Mouse (Mus musculus): ENCODE data around the gene Ranbp3l. TPM values are rescaled to one million over a fixed set of nuclear protein-coding genes. Genes with fewer than 3 reads are reported as not detected.
A peak's percentile ranks its signal among the peaks of the same experiment; 100 is the strongest.
"Not testable (repeated sequence)": the region's sequence is repeated elsewhere in the genome, so short reads cannot be mapped to it uniquely, and the experiment has no call there.

Ranbp3l gene
- polyA plus RNA-seq, 1 experiment from 2014 or later, result 8.0 TPM

DNA sequence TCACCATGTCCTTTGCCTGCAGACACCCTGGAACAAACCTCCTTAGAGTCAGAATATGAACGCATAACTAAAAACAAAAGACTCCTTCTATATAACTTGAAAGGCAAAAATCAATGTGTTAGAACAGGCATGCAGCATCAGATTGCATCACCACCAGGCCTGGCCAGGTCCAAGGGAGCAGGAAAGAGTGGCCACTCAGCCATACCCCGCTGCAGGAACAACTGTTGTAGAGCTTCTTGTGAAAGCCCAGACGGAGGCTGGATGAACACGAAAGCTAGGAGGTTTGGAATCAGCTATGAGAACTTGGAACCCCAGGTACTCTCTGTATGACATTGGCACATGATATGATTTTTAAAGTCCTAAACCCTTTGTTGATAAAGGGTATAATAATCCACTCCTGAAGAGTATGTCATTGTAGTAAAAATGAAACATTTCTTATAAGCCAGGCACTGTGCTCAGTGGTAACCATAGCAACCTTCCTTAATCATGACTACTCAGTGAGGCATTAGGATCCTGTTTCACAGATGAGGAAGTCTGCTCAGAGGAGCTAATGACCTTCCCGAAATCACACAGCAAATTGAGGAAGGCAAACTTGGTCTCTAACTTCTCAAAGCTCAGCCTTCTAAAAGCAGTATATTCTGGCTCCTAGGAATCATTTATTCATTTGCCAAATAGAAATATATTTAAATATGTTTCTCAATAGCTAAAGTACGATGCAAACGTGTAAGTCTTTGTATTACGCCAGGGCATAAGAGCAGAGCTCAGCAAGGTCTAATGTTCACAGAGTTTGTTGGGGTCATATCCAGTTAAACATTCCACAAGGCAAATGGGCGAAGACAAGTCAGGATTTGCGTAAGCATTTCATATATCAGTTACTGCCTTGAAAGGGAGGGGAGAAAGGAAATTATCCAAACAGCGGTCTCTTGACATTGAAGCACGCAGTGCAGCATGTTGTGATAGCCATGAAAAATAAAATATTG is 24.4 kb downstream of the Ranbp3l start:
- Histone ChIP-seq H3K27me3 (replicated peaks; ENCODE audit: control insufficient read depth, insufficient read depth, low read length) (no peaks in the 10 kb centered on the region), H3K36me3 (ENCODE audit: control insufficient read depth, insufficient read depth) (no peaks in the 10 kb centered on the region), H3K9ac (replicated peaks; ENCODE audit: low read depth, low read length) (no peak overlapping the region), H3K4me3 (replicated peaks; ENCODE audit: low read length) (no peak overlapping the region), H3K9me3 (ENCODE audit: control insufficient read depth, low read length) (no peaks in the 10 kb centered on the region), H3K4me1 (replicated peaks; ENCODE audit: control insufficient read depth, insufficient read depth, low read length) (no peaks in the 10 kb centered on the region), H3K4me2 (ENCODE audit: low read length) (no peak overlapping the region), H3K27ac (ENCODE audit: low read length) (no peak overlapping the region)
- peak; percentile 85 for ATAC-seq
- 78% methylated on average over 12 of the region's 12 CpGs for WGBS

DNA sequence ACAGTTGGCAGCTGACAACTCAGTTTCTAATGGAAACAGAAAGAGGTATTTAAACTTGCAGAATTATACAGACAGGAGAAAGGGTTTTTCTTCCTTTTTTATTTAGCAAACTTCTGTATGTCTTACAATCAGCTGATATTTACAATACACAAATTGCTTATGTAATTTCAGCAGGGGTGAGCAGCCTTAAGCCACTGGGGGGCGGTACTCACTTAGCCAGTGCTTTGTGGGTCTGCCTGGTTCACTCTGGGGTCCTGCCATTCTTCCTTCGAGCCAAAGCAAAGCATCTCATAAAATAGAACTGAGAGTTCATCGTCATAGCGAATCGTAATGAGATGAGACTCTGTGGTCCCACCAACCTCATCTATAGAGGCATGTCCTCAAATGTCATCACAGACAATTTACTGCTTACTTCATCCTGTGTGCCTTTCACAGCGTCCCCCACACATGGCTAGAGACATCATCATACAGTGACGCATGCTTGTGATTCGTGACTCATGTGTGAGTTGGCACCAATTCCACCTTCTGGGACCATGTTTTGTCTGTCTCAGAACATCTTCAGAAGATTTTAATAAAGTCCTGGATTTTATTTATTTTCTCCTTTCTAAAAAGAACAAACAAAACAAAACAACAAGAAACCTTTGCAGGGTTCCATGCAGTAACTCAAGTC is 27.0 kb downstream of the Ranbp3l start:
- WGBS, result 68% methylated on average over 8 of the region's 8 CpGs

DNA sequence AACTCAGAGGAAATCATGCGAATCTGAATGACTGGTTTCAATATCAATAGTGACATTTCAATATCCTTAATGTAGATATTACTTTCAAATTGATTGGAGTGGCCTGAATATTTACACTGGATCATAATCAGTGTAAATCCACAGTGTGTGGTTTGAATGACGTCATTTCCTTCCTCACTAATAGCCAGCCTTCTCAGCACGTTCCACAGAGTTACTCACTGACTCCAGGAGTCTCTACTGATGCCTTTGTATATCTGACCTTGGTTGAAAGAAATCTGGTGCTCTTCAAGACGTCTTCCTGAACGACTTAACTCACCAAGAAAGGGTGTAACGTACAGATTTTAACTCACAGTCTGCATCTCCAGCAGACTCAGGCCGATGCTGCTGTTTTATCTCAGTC is 27.7 kb downstream of the Ranbp3l start:
- H3K9me3 ChIP-seq (ENCODE audit: control insufficient read depth, low read length), result no peaks in the 10 kb centered on the region
- H3K4me1 ChIP-seq (replicated peaks; ENCODE audit: control insufficient read depth, insufficient read depth, low read length), result no peaks in the 10 kb centered on the region
- ATAC-seq, result no peak
- no peaks in the 10 kb centered on the region for H3K27me3 ChIP-seq (replicated peaks; ENCODE audit: control insufficient read depth, insufficient read depth, low read length)
- H3K4me3 ChIP-seq (replicated peaks; ENCODE audit: low read length), result no peak overlapping the region
- H3K27ac ChIP-seq (ENCODE audit: low read length), result no peak overlapping the region
- 72% methylated on average over 7 of the region's 7 CpGs for WGBS
- no peak overlapping the region for H3K9ac ChIP-seq (replicated peaks; ENCODE audit: low read depth, low read length)
- H3K36me3 ChIP-seq (ENCODE audit: control insufficient read depth, insufficient read depth), result no peaks in the 10 kb centered on the region
- H3K4me2 ChIP-seq (ENCODE audit: low read length), result no peak overlapping the region

More for the DNA sequence above, 27.0 kb downstream of the Ranbp3l start:
- Histone ChIP-seq H3K4me3 (replicated peaks; ENCODE audit: low read length) (no peak overlapping the region), H3K27ac (ENCODE audit: low read length) (no peak overlapping the region), H3K9ac (replicated peaks; ENCODE audit: low read depth, low read length) (no peak overlapping the region), H3K4me1 (replicated peaks; ENCODE audit: control insufficient read depth, insufficient read depth, low read length) (no peaks in the 10 kb centered on the region), H3K9me3 (ENCODE audit: control insufficient read depth, low read length) (no peaks in the 10 kb centered on the region), H3K36me3 (ENCODE audit: control insufficient read depth, insufficient read depth) (no peaks in the 10 kb centered on the region), H3K27me3 (replicated peaks; ENCODE audit: control insufficient read depth, insufficient read depth, low read length) (no peaks in the 10 kb centered on the region), H3K4me2 (ENCODE audit: low read length) (no peak overlapping the region)
- no peak for ATAC-seq

DNA sequence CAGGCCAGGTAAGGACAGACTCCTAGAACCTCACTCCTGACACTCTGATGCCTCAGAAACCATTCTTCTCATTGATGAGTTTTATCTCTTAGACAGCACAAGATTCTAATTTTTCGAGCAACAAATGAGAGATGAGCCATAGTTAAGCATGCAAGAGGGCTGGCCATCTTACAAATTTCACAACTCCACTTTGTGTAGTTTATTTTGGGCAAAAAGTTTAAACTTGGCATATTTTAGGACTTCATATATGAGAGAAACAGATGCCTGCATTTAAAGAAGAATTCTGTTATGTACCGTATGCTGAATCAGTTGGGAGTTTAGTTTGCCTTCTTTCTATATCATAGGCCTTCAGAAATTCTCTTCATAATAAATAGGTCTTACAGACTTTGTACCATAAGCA is 35.0 kb downstream of the Ranbp3l start:
- no peak overlapping the region for H3K4me3 ChIP-seq (replicated peaks; ENCODE audit: low read length)
- H3K27ac ChIP-seq (ENCODE audit: low read length), result no peak overlapping the region
- ATAC-seq, result no peak
- no peaks in the 10 kb centered on the region for H3K27me3 ChIP-seq (replicated peaks; ENCODE audit: control insufficient read depth, insufficient read depth, low read length)
- H3K4me1 ChIP-seq (replicated peaks; ENCODE audit: control insufficient read depth, insufficient read depth, low read length), result no peaks in the 10 kb centered on the region
- H3K9ac ChIP-seq (replicated peaks; ENCODE audit: low read depth, low read length), result no peak overlapping the region
- H3K4me2 ChIP-seq (ENCODE audit: low read length), result no peak overlapping the region
- no peaks in the 10 kb centered on the region for H3K36me3 ChIP-seq (ENCODE audit: control insufficient read depth, insufficient read depth)
- no peaks in the 10 kb centered on the region for H3K9me3 ChIP-seq (ENCODE audit: control insufficient read depth, low read length)
- 90% methylated on average over 2 of the region's 2 CpGs for WGBS

DNA sequence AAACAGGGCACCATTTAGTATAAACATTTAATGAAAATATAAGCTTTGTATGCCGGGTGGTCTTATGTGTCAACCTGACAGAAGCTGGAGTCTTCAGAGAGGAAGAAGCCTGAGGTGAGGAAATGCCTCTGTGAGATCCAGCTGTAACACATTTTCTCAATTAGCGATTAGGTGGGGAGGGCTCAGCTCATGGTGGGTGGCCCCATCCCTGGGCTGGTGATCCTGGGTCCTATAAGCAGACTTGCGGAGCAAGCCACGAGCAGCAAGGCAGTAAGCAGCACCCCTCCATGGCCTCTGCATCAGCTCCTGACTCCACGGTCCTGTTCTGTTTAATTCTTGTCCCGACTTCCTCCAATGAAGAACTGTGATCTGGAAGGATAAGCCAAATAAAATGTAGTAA is 41.4 kb downstream of the Ranbp3l start:
- H3K4me3 ChIP-seq (replicated peaks; ENCODE audit: low read length), result no peak overlapping the region
- no peak overlapping the region for H3K9ac ChIP-seq (replicated peaks; ENCODE audit: low read depth, low read length)
- no peak for ATAC-seq
- WGBS, result 81% methylated on average over 6 of the region's 6 CpGs
- H3K27me3 ChIP-seq (replicated peaks; ENCODE audit: control insufficient read depth, insufficient read depth, low read length), result no peaks in the 10 kb centered on the region
- H3K4me2 ChIP-seq (ENCODE audit: low read length), result no peak overlapping the region
- no peak overlapping the region for H3K27ac ChIP-seq (ENCODE audit: low read length)
- no peaks in the 10 kb centered on the region for H3K36me3 ChIP-seq (ENCODE audit: control insufficient read depth, insufficient read depth)
- H3K4me1 ChIP-seq (replicated peaks; ENCODE audit: control insufficient read depth, insufficient read depth, low read length), result no peaks in the 10 kb centered on the region
- H3K9me3 ChIP-seq (ENCODE audit: control insufficient read depth, low read length), result no peaks in the 10 kb centered on the region

DNA sequence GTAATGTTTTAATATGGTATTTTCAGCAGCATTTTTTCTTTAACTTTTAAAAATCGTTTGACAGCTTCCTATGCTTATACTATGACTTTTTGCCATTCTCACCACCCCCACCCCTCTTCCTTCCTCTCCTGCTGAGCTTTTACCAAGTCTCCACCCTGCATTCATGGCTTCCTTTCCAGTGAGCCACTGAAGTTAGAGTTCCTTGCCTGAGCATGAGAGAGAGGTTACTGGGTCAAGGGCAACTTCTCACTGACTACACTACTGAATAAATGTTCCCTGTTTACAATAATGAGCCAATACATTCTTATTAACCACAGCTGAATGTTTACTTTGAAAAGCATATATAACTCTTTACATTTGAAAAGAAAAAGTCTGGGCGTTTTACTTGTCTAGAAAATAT is 46.8 kb downstream of the Ranbp3l start:
- H3K9ac ChIP-seq (replicated peaks; ENCODE audit: low read depth, low read length), result no peak overlapping the region
- no peaks in the 10 kb centered on the region for H3K4me1 ChIP-seq (replicated peaks; ENCODE audit: control insufficient read depth, insufficient read depth, low read length)
- WGBS, result 79% methylated on average over 2 of the region's 2 CpGs
- H3K27ac ChIP-seq (ENCODE audit: low read length), result no peak overlapping the region
- no peak overlapping the region for H3K4me3 ChIP-seq (replicated peaks; ENCODE audit: low read length)
- H3K27me3 ChIP-seq (replicated peaks; ENCODE audit: control insufficient read depth, insufficient read depth, low read length), result no peaks in the 10 kb centered on the region
- H3K9me3 ChIP-seq (ENCODE audit: control insufficient read depth, low read length), result peaks cover 2% of the 10 kb centered on the region; the same call in 1 of the 2 replicates
- ATAC-seq, result no peak
- H3K4me2 ChIP-seq (ENCODE audit: low read length), result no peak overlapping the region
- no peaks in the 10 kb centered on the region for H3K36me3 ChIP-seq (ENCODE audit: control insufficient read depth, insufficient read depth)

DNA sequence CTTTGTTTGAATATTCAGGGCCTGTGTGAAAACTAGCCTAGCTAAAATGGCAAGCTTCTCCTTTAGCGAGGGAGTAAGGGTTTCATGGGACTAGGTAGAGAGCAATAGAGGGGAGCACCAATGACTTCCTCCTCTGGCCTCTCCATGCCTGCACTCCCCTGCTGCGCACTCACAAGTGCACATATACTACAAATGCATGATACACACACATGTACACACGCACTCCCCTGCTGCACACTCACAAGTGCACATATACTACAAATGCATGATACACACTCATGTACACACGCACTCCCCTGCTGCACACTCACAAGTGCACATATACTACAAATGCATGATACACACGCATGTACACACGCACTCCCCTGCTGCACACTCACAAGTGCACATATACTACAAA is 47.7 kb downstream of the Ranbp3l start:
- not testable (repeated sequence) for H3K27ac ChIP-seq (ENCODE audit: low read length); ATAC-seq; H3K36me3 ChIP-seq (ENCODE audit: control insufficient read depth, insufficient read depth); H3K4me1 ChIP-seq (replicated peaks; ENCODE audit: control insufficient read depth, insufficient read depth, low read length); H3K4me2 ChIP-seq (ENCODE audit: low read length); H3K4me3 ChIP-seq (replicated peaks; ENCODE audit: low read length); H3K9me3 ChIP-seq (ENCODE audit: control insufficient read depth, low read length); H3K9ac ChIP-seq (replicated peaks; ENCODE audit: low read depth, low read length); H3K27me3 ChIP-seq (replicated peaks; ENCODE audit: control insufficient read depth, insufficient read depth, low read length)
- 83% methylated on average over 6 of the region's 6 CpGs for WGBS

DNA sequence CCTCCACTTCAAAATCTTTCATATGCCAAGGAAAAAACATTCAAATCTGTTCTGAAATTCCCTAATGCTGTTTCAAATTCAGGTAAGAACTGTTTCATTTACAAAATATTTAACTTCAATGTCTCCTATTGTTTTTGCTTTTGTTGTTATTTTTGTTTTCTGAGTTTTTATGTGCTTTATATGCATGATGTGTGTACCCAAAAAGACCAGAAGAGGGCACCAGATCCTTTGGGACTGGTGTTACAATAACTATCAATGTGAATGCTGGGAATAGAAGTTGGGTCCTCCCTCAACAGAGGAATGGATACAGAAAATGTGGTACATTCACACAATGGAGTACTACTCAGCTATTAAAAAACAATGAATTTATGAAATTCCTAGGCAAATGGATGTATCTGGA is 88.0 kb downstream of the Ranbp3l start:
- Histone ChIP-seq H3K27ac (ENCODE audit: low read length) (no peak overlapping the region), H3K4me1 (replicated peaks; ENCODE audit: control insufficient read depth, insufficient read depth, low read length) (no peaks in the 10 kb centered on the region), H3K4me3 (replicated peaks; ENCODE audit: low read length) (no peak overlapping the region), H3K27me3 (replicated peaks; ENCODE audit: control insufficient read depth, insufficient read depth, low read length) (no peaks in the 10 kb centered on the region), H3K4me2 (ENCODE audit: low read length) (no peak overlapping the region), H3K9me3 (ENCODE audit: control insufficient read depth, low read length) (no peaks in the 10 kb centered on the region), H3K36me3 (ENCODE audit: control insufficient read depth, insufficient read depth) (no peaks in the 10 kb centered on the region), H3K9ac (replicated peaks; ENCODE audit: low read depth, low read length) (no peak overlapping the region)
- no peak for ATAC-seq

DNA sequence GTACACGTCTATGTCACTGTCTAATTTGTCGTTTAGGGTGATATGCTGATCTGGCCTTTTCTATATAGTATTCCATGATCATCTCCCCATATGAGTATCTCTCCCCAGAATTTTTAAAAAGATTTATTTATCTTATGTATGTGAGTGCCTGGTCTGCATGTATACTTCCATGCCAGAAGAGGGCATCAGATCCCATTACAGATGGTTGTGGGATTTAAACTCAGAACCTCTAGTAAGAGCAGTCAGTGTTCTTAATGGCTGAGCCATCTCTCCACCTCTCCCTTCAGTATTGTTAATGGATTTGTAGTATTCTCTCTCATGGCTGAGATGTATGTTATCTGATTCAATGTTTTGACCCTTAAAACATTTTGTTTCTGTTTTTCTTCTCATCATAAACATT is 92.1 kb downstream of the Ranbp3l start:
- no peak overlapping the region for H3K4me2 ChIP-seq (ENCODE audit: low read length)
- H3K27ac ChIP-seq (ENCODE audit: low read length), result no peak overlapping the region
- no peaks in the 10 kb centered on the region for H3K36me3 ChIP-seq (ENCODE audit: control insufficient read depth, insufficient read depth)
- ATAC-seq, result no peak
- no peak overlapping the region for H3K9ac ChIP-seq (replicated peaks; ENCODE audit: low read depth, low read length)
- H3K27me3 ChIP-seq (replicated peaks; ENCODE audit: control insufficient read depth, insufficient read depth, low read length), result no peaks in the 10 kb centered on the region
- H3K4me3 ChIP-seq (replicated peaks; ENCODE audit: low read length), result no peak overlapping the region
- WGBS, result 91% methylated on average over 2 of the region's 2 CpGs
- H3K9me3 ChIP-seq (ENCODE audit: control insufficient read depth, low read length), result no peaks in the 10 kb centered on the region
- no peaks in the 10 kb centered on the region for H3K4me1 ChIP-seq (replicated peaks; ENCODE audit: control insufficient read depth, insufficient read depth, low read length)

All from forebrain, embryonic 16.5 days (tissue).